Mouse (Mus musculus) adrenal gland, postnatal 36 days (tissue): ENCODE measurements at regions not wholly inside any gene's neighbourhood (a gene's known extent, or its start where the extent isn't known, plus 50 kb on each side); places are given as distances from the start of the nearest gene placed in this dataset.
A peak's percentile ranks its signal among the peaks of the same experiment; 100 is the strongest.

Experiments used
- DNase-seq, 2 experiments: peaks; one replicate each; pipeline ENCODE4 v3.0.0; 2021; ENCODE audit warnings: mixed read lengths in 1 of 2

DNA sequence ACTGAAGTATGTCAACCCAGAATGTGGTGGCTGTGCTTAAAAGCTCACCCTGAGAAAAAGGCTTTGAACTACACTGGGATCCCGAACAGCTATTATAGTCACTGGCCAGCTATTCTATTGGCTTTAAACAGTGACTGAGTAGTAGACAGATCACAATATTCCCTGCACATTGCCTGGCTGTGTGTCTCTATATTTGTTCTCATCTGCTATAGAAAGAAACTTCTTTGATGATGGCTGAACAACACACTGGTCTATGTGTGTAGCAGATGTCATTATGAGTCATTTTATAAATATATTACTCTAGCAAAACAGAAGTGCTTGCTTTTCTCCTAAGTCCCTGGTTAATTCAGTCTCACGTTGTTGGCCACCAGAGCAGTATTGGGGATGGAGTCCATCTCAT is 152.1 kb upstream of the Slco6d1 start:
- no peak for DNase-seq

DNA sequence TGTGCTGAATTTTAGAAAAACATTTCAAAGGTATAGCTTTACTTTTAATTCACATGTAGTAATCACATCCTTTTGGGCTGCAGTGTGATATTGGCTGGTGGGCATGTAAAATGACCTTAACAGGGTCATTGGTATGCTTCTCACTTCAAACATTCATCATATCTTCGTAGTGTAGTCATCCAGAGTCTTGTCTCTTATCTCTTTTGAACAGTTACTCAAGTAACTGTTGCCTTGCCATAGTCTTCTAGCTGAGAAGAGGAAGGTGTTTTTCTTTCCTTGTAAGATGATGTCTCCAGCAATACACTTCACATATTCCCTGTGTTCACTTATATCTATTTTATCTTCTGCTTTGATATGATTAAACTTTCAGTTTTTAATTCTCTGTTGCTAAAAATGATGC is 150.7 kb upstream of the Slco6d1 start:
- no peak for DNase-seq

DNA sequence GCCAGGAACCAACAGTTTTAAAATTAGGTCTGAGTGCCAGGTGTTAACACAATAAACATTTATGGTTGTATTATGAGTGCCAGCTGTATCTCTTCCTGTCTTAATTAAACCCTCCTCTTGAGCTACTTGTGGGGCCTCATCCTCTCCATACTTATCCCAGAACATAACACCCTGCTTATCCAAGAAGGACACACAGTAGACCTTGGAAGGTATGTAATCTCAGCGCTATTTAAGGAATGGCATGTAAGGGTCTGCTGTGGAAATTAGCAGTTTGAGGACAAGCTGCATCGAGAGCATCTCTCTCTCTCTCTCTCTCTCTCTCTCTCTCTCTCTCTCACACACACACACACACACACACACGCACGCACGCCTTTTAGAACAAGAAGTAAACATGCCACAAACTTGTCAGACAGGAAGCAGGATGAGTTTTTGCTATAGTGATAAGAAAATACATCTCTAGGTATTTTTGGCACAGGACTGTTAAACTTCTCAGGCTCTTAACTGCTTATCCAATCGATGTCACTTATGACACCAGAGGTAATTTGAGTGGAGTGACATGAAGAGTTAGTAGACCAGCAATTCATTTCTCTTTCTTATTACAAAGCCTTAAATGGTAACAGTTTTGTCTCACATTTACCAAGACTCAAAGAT is 146.8 kb upstream of the Slco6d1 start:
- DNase-seq: no peak

DNA sequence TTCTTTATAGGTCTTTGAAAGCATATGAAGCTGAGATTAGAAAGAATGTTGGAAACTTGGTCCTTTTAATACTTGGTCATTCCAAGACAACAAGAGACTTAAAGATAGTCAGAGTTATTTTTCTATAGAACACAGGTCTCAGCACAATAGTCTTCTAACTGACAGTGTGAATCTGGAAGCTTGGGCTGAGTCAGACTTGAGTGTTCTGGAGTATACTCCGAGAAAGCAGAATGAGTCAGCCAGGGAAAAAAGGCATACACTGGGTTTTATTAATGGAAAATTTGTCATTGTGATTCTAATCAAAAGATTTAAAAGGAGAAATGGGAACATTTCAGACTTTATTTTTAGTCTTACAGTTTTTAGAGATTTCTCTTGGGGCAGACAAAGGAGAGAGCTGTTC is 145.4 kb upstream of the Slco6d1 start:
- DNase-seq: peak; percentile 5 to 27

DNA sequence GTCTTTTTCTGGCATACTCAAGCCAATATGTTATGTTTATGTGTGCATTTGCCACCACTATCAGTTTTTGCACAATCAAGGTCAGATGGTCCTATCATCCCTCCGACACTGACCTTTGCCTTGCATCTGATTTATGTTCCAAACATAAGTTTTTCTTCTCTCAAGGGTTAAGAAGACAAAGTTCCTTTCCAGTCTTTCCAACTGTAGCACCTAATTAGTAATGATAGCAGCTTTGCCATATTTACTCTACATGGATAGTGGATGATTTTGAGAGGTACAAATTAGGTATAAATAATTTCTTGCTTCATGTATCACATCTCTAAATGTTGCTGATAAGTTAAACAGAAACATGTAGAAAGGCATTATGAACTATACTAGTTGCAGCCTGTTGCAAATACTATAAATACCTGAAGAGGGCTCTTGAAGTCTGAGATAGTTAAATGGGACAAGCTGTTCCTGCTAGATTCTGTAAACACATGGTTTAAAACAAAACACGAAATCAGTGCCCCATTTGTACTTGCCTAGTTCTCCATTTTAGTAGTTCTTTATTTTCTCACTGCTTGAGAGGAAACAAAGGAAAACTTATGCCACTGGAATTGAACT is 141.4 kb upstream of the Slco6d1 start:
- no peak for DNase-seq

DNA sequence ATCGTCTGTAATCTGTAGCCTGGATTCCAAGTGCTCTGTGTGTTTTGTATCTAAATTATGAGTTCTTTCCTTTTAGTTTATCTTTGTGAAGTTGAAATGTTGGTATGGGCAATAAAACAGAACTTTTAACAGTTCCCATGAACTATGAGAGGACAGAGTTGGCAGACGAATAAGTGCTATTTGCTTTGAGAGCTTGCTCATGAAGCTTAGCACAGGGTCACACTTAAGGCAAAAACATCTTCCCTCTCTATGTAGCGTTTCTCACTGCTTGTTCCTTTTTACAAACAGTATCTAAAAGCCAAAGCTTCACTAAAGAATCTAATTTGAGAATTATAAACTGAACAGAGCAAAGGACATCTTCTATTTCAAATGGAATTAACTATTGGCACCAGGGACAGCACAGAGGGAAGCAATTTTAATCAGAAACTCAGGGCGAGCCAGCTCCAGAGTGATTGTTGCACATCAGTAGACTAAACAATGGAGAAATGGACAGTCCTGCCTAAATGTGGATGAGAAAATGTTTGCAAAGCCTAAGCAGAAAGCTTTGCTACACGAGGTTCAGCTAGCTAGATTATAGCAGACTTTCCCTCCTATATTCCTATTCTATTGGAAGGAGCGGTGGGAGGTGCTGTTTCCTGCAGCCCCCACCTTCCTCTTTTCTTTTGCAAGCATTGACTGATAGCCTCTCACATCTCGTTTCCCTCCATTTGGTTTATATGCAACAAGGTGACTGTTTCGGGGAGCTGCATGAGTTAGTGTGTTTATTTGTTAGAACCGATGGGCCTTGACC is 140.5 kb upstream of the Slco6d1 start:
- DNase-seq: no peak

DNA sequence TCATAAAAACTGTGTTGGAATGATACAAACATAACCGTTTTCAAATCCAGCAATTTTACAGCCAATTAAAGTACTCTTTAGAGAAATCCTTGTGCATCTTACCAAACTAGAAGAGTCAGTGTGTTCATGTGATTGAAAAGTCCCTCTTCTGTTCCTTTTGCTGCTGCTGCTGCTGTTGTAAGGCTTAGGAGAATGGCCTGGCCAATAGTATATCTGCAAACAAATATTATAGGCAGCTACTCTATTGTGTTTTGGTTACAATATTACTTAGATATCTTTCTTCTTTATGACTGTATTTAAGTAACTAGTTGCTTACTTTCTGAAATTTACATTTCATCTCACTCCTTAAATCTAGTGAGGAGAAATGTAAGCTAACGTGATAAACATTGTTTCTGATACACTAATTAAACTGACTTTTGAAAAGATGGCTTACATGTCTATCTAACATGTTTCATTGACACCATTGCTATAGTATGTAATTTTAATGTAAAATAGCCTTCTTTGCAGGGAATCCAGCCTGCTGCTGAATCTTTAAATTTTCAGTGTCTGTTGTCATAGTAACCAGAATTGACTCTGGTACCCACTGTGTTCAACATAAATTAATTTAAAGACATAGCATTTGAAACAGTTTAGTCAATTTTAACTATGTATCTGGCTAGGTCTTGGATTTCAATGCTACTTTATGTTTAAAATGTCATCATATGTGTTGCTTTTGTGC is 139.7 kb upstream of the Slco6d1 start:
- no peak for DNase-seq

DNA sequence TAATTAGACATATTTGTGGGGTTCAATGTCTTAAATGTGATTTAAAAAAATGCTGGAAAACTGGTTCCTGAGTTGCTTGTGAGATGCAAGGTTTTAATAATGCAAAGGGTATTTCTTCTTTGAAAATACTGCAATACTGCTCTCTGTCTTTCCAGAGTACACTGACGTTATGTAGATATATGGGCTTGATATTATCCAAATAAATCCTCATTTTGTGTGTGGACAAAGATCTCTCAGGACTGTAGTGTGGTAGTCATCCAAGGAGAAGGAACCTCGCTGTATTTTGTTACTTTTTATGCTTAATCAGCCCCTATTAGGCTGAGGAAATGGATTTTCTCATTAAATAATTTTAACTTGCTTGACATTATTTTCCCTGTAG is 139.2 kb upstream of the Slco6d1 start:
- DNase-seq: no peak

DNA sequence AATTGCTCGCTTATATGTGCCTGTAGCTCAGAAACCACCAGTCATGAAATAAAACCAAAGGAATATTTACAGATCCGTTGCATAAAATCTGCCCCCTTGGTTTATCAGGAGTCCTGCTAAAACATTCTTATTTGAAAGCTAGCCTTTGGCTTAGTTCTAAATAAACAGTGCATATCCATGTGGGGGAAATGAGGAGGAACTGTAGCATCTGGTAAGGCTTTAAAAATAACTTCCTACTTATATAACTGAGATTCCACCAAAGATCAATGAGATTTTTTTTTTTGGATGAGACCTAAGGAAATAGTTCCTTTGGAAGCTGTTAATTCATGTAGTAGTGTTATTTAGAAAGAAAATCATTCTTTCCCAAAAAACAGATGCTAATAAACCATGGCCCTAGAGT is 117.8 kb upstream of the Slco6d1 start:
- DNase-seq: no peak

DNA sequence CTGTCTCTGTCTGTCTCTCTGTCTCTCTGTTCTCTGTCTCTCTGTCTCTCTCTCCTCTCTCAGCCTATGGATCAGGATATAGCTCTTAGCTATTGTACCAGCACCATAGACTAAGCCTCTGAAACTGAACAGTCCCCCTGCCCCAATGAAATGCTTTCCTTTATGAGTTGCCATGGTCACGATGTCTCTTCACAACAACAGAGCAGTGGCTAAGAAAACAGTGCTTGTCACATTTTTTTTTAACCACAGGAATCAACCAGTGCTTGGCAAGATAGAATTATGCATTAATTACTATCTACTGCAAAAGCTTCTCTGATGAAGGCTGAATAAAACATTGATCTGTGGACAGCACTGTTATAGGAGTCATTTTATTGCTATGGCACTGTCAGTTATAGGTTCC is 114.6 kb upstream of the Slco6d1 start:
- DNase-seq: no peak

DNA sequence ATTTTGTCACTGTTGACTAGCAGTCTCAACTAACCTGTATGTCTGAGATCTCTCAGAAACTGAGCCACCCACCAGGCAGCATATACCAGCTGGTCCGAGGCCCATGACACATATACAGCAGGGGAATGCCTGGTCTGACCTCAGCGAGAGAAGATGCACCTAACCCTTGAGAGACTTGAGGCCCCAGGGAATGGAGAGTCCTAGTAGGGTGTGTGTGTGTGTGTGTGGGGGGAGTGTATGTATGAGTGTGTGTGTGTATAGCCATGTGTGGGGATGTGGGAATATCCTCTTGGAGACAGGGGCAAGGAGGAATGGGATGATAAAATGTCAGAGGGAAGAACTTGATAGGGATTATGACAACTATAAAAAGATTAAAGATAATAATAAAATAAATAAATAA is 113.4 kb upstream of the Slco6d1 start:
- no peak for DNase-seq

DNA sequence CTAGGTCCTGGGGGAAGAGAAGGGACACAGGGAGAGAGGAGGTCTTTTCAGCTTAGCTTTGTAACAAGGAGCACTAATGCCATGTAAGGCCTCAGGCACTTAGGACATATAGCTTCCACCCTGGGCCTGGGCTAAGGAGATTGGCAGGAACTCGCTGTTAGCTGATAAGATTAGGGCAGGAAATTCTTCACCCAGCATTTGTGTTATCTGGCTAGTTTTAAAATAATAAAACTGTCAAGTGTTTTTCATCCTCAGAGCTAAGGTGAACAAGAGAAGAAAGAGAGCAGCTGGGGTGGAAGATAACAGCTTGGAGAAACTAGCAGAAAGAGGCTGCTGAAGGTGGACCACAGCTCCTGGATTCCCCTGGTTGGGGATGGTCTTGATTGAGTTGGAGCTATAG is 111.0 kb upstream of the Slco6d1 start:
- DNase-seq: no peak

DNA sequence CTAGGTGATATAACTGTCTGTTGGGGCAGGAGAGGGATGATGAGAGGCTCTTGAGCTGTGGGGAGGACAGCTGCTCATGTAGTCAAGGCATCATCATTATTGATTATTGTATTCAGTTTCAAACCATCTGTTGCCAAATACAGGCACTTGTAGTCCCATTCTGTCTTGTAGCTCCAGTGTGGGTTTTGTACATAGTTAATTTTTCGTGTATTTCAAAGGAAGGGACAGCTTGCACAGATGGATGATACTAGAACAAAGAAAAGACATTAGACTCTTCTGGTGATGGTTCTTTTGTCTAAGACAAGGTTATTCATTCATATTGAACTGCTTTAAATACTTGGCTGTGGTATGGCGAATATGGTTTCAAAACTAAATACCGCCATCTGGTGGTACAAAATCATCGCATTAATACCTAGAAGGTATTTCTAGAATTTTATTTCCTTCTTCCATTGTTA is 70.8 kb upstream of the Slco6d1 start:
- DNase-seq: peak in 1 of 2 experiments; percentile 17

DNA sequence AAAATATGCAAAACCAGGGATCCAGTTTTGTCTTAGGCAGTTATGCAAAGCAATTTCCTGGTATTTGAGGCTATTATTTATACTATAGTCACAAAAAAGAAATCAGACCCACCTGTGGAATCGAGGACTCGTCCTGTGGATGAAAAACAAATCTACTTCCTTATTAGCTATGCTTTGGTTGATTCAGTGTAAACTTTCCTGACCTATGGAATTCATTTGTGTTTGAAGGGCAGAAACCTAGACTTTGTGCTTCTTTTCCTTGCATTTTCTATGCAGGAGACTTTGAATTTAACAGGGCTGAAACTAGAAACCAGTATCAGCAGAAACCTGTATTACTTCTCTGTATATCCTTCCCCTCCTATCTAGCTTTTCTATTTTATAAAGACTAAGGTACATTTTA is 70.2 kb upstream of the Slco6d1 start:
- no peak for DNase-seq

DNA sequence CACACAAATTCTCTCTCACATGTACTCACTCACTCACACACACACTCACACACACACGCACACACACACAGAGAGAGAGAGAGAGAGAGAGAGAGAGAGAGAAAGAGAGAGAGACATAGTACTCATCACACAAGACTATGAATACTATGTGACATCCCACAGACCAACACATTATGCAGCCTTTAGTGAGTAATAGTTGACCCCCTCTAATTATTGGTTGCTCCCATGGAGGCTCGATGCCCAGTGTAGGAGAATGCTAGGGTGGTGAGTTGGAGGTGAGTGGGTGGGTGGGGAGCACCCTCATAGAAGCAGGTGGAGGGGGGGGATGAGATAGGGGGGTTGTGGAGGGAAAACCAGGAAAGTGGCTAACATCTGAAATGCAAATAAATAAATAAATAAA is 69.4 kb upstream of the Slco6d1 start:
- no peak for DNase-seq
